Mouse (Mus musculus) intestine, embryonic 16.5 days (tissue): ENCODE measurements at regions not wholly inside any gene's neighbourhood (a gene's known extent, or its start where the extent isn't known, plus 50 kb on each side); places are given as distances from the start of the nearest gene placed in this dataset.

Source experiments
- ATAC-seq: fragments of 200-750 bp; cut with Nextera tagmentation; 2 replicates; pipeline ENCODE4 v1.8.0; 2017; ENCODE audit warnings: moderate TSS enrichment, moderate library complexity
- H3K27ac ChIP-seq: fragments of 300-500 bp; sonication (generic); 2 replicates; pipeline ENCODE4 v1.5.1; 2014; ENCODE audit warnings: mild to moderate bottlenecking, low read length
- H3K27me3 ChIP-seq: fragments of 300-500 bp; sonication (generic); replicated peaks from 2 replicates; pipeline ENCODE4 v1.6.1; 2014; ENCODE audit warnings: low read length, control low read depth, mixed read lengths; ENCODE audit not compliant: control insufficient read depth, insufficient read depth
- H3K36me3 ChIP-seq: fragments of 300-500 bp; sonication (generic); 2 replicates; pipeline ENCODE4 v1.6.1; 2014; ENCODE audit warnings: low read length, control low read depth; ENCODE audit not compliant: control insufficient read depth, insufficient read depth
- H3K4me1 ChIP-seq: fragments of 300-500 bp; sonication (generic); 2 replicates; pipeline ENCODE4 v1.6.1; 2014; ENCODE audit warnings: low read length, control low read depth, mixed read lengths; ENCODE audit not compliant: control insufficient read depth, insufficient read depth
- H3K4me2 ChIP-seq: fragments of 300-500 bp; sonication (generic); 2 replicates; pipeline ENCODE4 v1.6.1; 2014; ENCODE audit warnings: low read depth, low read length, control low read depth
- H3K4me3 ChIP-seq: fragments of 300-500 bp; sonication (generic); 2 replicates; pipeline ENCODE4 v1.5.1; 2014; ENCODE audit warnings: mild to moderate bottlenecking, low read length
- H3K9ac ChIP-seq: fragments of 300-500 bp; sonication (generic); 2 replicates; pipeline ENCODE4 v1.6.1; 2014; ENCODE audit warnings: low read depth, low read length
- H3K9me3 ChIP-seq: fragments of 300-500 bp; sonication (generic); 2 replicates; pipeline ENCODE4 v1.6.1; 2016; ENCODE audit warnings: low read length, control low read depth; ENCODE audit not compliant: control insufficient read depth
- WGBS: fragments of 180-500 bp; shearing (Covaris S2); extraction: QIAGEN DNeasy Blood & Tissue Kit; methylation state at CpG from one replicate; pipeline ENCODE4 v1.1.7; 2014; 5-methylcytosine and 5-hydroxymethylcytosine counted together

DNA sequence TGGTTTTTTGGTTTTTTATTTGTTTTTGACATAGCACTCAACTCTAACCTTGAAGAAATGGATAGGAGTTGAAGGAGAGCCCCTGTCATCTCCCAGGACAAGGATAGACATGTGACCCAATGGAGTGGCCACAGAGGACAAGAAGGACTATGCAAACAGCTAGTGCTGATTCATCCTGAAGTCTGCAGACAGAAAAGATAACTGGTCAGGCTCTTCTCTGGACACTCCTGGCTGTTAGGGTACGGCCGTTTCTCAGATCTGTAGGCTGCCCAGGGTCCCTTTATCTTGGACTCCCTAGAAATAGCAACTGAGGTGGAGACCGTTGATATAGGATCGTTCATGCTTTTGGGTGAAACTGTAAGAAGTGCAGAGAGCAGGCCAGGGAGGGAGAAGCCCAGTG is 55.1 kb upstream of the Galnt15 start:
- Histone ChIP-seq H3K4me3 (no peak overlapping the region), H3K27me3 (no peaks in the 10 kb centered on the region), H3K9me3 (no peaks in the 10 kb centered on the region), H3K4me2 (no peak overlapping the region), H3K9ac (no peak overlapping the region), H3K27ac (no peak overlapping the region), H3K36me3 (no peaks in the 10 kb centered on the region), H3K4me1 (no peaks in the 10 kb centered on the region)
- 79% methylated on average over 4 of the region's 4 CpGs for WGBS
- ATAC-seq: no peak

DNA sequence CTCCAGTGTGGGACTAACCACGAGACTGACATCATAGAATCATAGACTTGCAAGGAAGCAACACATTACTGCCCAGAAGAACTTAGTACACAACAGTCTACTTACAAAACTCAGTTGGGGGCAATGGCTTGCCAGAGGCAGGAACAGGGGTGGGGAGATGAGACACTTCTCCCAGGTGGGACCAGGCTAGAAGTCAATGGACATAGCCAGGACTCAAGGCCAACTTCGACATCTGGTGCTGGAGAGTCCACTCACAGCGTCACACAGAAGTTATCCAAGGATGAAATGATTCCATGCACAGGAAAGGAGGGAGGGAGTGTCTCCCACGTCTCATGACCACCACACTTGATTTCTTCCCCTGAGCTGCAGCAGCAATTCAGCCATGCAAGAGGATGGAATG is 50.6 kb upstream of the Galnt15 start:
- Histone ChIP-seq H3K9me3 (no peaks in the 10 kb centered on the region), H3K4me1 (no peaks in the 10 kb centered on the region), H3K4me2 (no peak overlapping the region), H3K27me3 (no peaks in the 10 kb centered on the region), H3K27ac (no peak overlapping the region), H3K9ac (no peak overlapping the region), H3K4me3 (no peak overlapping the region), H3K36me3 (no peaks in the 10 kb centered on the region)
- WGBS: 73% methylated on average over 4 of the region's 4 CpGs
- ATAC-seq: no peak

DNA sequence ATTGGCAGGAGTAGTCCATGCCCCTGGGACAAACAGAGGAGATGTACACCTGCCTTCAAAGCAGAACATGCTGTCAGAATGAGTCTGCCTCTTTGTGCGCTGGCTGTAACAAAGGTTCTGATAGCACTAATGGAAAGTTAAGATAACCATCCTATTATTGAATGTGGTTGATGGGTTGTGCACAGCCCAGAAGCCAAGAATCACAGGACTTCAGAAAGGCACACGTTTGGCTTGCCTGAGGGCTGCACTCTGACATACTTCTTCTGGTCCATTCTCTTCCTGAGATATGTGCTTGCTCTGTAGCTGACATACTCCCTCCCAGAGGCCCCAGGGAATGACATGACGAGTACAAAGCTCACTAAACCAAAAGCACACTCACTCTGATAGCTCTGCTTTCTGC is 50.1 kb upstream of the Galnt15 start:
- no peak overlapping the region for H3K9ac ChIP-seq
- H3K27ac ChIP-seq: no peak overlapping the region
- no peak overlapping the region for H3K4me3 ChIP-seq
- no peaks in the 10 kb centered on the region for H3K27me3 ChIP-seq
- H3K4me1 ChIP-seq: no peaks in the 10 kb centered on the region
- no peak for ATAC-seq
- H3K4me2 ChIP-seq: no peak overlapping the region
- WGBS: 69% methylated on average over 3 of the region's 3 CpGs
- no peaks in the 10 kb centered on the region for H3K9me3 ChIP-seq
- H3K36me3 ChIP-seq: no peaks in the 10 kb centered on the region
